Comparison of ENCODE assay signal across 17 mouse cellular contexts in the genomic region with DNA sequence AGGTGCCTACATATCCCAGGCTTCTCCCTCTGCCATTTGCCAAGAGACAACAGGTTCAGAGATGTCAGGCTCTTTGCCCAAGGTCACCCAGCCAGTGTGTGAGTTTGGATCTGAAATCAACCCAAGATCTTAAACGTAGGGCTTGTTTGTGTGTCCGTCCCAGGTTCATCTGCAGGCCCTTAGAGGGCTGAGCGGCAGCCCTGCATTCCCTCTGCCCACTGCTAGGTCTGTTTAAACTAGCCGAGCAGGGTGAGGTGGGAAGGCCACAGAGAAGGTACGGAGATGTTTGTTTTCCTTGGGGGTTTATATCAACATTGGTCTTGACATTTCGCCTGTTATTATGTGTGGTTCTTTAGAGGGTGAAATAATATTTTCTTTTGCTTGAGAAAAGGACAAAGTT. TPM values are rescaled to one million over a fixed set of nuclear protein-coding genes. Genes with fewer than 3 reads are reported as not detected.
"Had no signal": no experiment of that assay in that cellular context is flagged by ENCODE, and none has a peak within 500 bp of the region (broad histone marks: within the 10 kb centered on the region; RNA-seq: fewer than 3 reads in every experiment).

No protein-coding gene starts in this region.

- H3K27me3 ChIP-seq: neural tube, embryonic 15.5 days; stomach, embryonic 15.5 days had no signal

- H3K9ac ChIP-seq: neural tube, embryonic 13.5 days; neural tube, embryonic 15.5 days; stomach, embryonic 15.5 days had no signal

- H3K36me3 ChIP-seq: neural tube, embryonic 13.5 days; neural tube, embryonic 15.5 days; stomach, embryonic 15.5 days had no signal

- H3K9me3 ChIP-seq: neural tube, embryonic 13.5 days; neural tube, embryonic 15.5 days; stomach, embryonic 15.5 days had no signal

- DNase-seq: retina, postnatal 1 day; right cerebral cortex, adult 18-20 months; right cerebral cortex, postnatal 14 days; right cerebral cortex, postnatal 25 days; right cerebral cortex, postnatal 4 days; spleen, adult 18-20 months; thymus, adult 18-20 months; thymus, adult 2 months; thymus, postnatal 25 days had no signal

- H3K4me2 ChIP-seq: neural tube, embryonic 13.5 days; neural tube, embryonic 15.5 days; stomach, embryonic 15.5 days had no signal

- H3K27ac ChIP-seq: neural tube, embryonic 13.5 days; neural tube, embryonic 15.5 days; stomach, embryonic 15.5 days; stomach, postnatal 0 days had no signal

- H3K4me3 ChIP-seq: neural tube, embryonic 13.5 days; neural tube, embryonic 15.5 days; stomach, embryonic 15.5 days had no signal

RNA-seq across cellular contexts. Expression of a gene that starts 28.4 kb away (rescaled TPM):
- polyA plus RNA-seq: spleen, adult 2 months; stomach, embryonic 14.5 days; stomach, embryonic 16.5 days; stomach, postnatal 0 days; thymus, postnatal 0 days had no signal
